Mouse (Mus musculus) brain, embryonic 18.5 days (tissue): ENCODE results near the gene St5.

Experiments
- DNase-seq: peaks from one replicate; pipeline ENCODE4 v3.0.0-alpha.2; 2012; ENCODE audit warnings: low read depth, low spot score

St5 gene

DNA sequence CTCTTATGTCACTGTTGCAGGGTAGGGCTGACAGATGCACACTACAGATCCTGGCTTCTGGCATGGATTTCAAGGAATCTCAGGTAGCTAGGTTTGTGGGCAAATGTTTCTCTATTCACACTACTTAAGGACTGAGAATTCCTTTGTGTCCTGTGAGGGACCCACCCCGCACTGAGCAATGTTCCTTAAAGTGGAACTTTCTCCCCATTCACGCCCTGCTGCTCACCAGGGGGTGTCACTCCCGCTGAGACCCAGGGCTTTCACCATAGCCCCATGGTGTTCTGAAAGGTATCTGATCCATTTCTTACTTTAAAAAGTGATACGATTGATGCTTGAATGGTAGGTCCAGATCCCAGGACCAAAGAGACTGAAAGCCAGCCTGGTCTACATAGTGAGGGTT, 684 bp downstream of the St5 start:
- no peak for DNase-seq

DNA sequence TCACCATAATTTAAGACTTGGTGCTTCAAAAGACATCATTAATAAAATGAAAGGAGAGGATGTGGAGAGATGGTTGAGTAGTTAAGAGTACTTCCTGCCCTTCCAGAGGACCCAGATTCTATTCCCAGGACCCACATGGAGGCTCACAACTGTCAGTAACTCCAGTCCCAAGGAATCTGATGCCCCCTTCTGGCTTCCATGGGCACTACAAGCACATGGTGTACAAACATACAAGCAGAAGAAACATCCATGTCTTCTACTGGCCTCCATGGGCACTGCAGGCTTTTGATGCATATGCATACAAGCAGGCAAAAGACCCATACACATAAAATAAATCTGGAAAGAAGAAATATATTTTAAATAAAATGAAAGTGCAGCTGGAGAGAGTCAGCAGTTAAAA, 3.2 kb downstream of the St5 start:
- DNase-seq = no peak

DNA sequence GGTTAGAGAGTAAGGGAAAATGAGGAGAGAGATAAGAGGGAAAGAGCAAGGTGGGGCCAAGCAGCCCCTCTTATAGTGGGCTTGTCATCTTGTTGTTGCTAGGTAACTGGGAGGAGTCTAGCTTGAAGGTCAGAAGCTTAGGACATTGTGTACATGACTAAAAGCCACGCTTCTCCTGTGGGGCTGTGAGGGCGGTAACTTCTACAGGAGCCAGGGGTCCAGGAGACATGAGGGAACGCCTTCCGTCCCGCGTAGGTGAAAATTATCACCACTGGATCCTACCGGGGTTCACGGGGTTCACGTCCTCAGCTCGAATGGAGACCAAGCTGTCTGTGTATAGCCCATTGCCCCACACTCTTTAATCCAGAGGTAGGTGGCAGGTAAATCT, 8.1 kb downstream of the St5 start:
- no peak for DNase-seq

DNA sequence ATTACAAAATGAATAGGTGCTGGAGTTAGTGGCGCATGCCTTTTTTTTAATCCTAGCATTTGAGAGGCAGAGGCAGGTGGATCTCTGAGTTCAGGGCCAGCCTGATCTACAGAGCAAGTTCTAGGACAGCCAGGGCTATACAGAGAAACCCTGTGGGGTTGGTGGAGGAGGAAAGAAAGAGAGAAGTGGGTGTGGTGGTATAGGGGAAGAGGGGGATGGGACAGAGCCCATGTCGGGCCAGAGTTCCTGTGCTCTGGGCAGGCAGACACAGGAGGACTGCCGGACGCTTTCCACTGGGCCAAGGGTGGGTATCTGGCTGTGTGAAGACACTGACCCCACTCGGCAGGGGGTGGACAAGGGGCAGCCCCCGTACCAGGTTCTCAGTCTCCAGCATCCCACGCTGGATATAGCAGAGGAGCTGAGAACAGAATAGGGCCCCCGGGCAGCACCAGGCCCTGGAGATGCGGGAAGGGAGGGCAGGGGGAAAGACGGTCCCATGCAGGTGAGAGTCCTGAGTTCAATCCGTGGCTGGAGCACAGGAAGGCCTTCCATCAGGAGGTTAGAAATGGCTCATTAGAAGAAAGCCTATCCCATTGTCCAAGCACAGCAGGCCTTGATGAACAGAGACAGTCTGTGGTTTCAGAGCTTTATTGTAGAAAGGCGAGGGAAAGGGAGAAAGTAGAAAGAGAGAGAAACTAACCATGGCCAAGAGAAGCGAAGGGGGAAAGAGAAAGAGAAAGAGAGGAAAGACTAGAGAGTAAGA, 8.6 kb downstream of the St5 start:
- no peak for DNase-seq

DNA sequence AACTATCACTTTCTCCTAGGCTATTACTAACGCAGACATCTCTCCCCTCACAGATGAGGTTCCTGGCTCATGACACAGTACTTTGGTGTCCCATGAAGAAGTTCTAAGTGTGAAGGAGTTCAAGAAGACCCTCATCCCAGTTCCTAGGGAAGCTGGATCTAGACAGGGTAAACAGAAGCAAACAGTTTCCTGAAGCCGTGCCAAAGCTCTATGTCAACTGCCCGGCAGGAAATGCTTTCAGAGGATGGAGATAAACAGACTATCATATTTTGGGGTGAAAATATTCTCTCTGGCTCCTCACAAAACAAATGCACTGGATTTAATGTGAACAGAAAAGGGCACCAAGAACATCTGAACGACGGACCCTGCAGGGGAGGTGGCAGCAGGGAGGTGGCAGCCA, 12.4 kb downstream of the St5 start:
- DNase-seq = no peak

DNA sequence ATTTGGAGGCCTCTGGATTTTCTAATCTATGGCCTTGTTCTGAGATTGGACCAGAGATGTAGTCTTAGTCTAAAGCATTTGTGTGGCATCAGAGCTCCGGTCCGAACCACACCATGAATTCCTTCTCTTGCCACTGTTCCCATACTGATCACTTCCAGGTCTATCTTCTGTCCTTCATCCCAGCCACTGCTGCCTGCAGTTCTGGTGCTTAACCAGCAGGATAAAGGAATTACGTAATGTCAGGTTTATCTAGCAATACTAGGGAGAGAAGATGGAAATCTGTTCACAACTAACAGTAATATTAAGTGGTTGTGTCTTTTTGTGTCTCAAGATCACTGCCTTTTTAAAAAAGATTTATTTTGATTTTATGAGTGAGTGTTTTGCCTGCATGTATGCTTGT, 13.3 kb downstream of the St5 start:
- no peak for DNase-seq

DNA sequence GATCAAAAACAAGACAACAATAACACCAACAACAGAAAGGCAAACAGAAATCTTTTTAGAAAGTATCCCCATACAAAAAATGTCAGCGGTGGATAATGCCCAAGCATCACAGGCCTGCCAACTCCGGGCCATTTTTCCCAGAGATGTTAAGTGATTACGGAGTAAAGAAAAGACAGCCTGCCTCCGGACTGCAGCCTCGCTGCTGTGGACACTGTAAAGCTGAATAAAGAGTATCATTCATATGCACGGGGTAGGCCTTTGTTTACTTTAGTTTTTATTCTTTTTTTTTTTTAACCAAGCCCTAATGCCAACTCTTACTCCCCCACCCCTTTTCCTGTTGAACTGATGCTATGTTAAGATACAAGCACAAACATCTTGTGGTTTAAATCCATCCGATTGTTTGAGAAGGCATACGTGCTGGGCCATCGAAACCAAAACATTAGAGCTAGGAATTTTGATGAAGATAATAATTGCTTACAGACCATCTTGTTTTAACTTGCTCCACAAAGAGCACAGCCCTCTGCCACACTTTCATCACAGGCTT, 16.7 kb downstream of the St5 start:
- DNase-seq = no peak

DNA sequence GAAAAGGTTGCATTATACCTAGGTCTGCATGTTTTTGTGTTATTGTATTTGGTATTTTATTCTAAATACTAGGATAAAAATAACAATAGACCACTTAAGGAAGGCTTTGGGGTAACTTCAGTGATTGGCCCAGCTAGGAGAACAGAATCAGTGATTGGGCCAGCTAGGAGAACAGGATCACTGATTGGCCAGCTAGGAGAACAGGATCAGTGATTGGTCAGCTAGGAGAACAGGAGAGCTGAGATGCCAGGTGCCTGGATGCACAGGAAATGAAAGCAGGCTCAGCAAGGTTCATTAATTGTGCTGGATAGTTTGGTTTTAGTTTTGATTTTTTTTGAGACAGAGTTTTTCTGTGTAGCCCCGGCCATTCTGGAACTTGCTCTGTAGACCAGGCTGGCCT, 22.5 kb downstream of the St5 start:
- DNase-seq = no peak

DNA sequence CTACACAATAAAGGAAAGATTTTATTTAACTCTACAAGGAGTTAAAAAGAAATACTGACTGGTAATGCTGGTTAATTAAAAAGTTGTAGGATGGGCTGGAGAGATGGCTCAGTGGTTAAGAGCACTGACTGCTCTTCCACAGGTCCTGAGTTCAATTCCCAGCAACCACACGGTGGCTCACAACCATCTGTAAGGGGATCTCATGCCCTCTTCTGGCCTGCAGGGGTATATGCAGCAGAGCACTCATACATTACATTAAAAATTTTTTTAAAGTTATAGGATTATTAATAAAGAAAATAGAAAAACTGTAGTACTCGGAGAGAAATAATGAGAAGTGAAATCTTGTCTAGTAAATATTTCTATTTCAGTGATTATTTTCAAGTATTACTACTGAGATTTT, 23.1 kb downstream of the St5 start:
- no peak for DNase-seq

DNA sequence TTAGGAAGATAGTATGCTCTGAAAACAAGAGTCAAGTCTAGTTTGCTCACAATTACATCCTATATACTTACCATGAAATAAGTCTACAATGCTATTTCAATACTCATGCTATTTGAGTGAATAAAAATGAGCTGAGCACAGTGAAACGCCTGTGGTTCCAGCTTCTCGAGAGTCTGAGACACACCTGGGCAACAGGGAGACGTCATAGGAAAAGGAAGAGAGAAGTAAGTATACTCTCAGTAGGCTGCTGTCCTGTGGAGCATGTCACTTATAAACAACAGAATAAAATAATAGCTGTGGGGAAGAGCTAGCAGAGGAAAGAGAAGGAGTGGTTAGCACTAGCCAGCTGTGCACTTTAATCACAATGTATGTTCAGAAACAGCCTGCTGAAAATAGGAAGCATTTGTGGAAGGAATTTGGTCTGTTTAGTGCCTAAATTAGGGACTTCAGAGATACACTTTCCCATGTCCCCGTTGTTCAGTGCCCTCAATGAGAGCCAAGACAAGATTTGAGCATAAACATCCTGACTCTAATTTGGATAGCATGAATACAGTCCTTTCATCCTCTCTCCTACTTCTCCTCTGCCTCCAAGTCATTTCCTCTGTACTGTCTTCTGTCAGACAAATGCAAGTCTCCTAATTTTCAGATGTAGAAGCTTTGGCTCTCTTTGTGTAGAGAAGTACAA, 28.3 kb downstream of the St5 start:
- no peak for DNase-seq

DNA sequence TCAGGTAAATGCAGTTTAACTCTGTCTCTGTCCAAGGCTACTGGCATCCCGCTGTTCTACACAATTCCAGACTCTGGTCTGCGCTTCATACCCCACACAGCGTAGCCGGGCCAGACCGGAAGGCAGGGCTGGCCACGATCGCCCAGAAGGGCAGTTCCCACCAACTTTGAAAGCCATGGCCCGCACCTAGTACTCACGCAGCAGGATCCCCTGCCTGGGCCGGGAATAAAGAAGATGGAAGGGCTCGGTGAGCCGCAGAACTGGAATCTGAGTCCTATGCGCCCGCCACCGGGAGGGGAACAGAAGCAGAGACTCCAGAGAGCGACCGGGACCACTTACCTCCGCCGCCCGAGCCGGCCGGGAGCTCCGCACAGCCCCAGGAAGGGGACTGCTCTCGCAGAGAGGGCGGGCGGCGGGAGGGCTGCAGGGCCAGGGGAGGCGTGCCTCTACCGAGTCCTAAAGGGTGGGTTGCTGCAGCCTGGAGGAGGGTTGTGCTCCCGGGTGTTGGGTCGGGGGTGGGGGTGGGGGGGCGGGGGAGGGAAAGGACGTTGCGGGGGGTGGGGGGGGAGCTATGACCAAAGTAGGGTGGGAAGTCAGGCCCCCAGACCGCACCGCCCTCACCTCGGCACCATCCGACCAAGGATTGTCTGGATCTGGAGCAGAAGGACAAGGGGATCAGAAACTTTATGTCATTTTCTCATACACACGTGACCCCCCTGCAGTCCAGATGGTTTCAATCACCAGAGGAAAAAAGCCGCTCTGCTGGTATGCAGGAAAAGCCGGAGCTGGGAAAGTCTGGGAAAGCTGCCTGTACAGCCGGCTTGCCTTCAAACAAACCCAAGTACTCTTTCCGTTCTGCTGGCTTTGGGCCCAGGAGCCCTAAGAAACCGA, 31.6 kb downstream of the St5 start:
- DNase-seq = peak; percentile 64

DNA sequence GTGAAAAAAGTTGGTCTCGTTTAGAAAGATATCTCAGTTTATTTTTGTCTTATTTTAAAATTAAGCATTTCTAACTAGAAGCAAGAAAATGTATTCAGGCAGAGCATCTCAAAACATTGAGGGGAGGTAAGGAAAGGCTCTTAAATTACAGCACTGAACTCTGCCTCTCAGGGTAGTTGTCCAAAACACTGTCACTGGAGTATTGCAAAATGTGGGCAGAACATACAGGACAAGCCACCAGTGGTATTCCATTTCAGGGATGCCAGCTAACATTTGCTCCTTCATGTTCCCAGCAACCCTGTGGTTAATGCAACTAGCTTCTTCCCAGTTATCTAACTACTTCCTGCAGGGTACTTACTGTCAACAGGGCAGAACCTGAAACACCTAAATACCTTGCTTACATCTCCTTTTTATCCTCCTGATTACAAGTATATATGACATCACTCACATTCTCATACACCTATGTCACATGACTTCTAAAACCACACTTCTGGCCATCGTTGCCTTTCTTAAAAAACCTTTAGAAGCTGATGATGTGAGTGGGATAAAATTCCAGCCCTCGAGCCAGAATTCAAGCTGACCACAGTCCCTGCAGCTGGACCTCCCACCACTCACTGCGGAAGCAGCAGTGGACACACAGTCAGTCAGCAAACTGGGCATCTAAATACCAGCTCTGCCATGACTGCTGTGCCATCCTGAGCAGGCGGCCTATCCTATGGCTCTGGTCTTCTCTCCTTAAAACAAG, 33.8 kb downstream of the St5 start:
- no peak for DNase-seq

DNA sequence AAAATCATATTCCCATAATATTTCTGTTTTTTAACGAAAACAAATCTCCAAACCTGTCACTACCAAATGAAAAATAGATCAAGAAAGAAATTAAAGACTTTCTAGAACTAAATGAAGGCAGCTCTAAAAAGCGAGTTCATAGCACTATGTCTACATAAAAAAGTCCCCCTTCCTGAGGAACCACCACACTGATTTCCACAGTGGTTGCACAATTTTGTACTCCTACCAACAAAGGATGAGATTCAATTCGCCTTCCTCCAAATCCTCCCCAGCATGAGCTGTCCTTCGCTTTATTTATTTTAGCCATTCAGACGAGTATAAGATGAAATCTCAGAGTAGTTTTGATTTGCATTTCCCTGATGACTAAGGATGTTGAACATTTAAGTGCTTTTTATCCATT, 36.7 kb downstream of the St5 start:
- no peak for DNase-seq

DNA sequence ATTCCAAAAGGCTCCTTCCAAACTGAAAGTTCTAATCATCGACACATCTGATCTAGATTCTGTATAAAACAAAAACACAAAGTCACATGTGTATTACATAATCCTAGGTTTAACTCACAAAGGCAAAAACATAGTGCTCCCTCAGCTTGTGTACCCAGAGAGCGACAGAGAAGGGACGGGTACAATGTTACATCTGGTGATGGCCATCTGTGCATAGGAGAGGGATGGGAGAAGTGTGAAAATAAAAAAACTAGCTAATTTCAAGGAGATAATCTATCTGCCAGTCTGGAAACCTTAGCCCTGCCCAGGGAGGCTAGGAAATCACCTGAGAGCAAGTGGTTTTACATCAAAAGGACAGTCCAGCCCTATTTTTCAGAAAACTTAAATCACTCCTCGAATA, 40.8 kb downstream of the St5 start:
- no peak for DNase-seq

DNA sequence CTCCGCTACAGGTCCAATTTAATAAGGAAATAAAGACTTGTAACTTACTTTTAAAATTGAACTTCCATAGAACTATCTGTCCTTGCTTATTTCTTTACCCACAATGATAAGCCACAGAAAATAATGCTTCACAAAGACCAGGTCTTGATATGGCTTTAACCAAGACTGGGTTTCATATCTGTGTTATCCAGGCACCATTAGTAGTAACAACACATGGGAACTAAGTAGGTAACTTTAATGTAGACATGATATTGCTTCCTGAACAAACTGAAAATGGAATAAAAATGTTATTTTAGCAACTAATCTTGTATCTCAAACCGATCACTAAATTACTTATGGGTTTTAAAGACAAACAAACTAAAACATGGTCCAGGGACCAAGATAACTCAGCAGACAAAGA, 44.1 kb downstream of the St5 start:
- no peak for DNase-seq

DNA sequence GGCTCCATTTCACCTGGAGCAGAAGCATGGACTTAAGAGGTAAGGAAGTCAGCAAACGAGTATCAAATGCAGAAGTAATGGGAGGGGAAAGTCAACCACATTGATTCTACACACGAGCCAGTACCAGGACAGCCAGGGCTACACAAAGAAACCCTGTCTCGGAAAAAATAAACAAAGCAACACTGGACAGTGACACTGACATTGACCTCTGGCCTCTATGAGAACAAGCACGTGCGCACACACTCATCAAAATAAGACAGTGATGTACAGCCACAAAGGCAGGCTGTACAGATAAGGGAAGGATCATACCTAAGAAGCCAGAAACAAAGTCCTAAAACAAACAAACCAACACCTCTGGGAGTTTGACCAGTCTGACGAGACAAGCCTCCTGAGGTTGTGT, 45.5 kb downstream of the St5 start:
- no peak for DNase-seq

DNA sequence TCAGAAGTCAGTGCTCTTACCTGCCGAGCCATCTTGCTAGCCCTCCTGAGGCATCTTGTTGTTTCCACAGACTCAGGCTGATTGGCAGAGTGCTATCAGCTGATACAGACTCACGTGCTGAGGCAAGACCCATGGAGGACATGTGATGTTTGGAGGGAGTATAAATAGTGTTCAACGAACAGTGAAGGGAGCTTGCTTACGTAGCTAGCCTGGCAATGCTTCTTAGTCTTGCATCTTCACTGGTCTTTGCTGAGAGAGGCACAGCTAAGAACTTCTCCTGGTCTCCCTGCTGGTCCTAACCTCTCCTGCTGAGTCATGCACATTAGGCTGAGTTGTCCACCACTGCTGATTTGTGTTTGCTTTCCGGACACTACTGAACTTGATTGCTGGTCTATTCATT, 48.5 kb downstream of the St5 start:
- no peak for DNase-seq

DNA sequence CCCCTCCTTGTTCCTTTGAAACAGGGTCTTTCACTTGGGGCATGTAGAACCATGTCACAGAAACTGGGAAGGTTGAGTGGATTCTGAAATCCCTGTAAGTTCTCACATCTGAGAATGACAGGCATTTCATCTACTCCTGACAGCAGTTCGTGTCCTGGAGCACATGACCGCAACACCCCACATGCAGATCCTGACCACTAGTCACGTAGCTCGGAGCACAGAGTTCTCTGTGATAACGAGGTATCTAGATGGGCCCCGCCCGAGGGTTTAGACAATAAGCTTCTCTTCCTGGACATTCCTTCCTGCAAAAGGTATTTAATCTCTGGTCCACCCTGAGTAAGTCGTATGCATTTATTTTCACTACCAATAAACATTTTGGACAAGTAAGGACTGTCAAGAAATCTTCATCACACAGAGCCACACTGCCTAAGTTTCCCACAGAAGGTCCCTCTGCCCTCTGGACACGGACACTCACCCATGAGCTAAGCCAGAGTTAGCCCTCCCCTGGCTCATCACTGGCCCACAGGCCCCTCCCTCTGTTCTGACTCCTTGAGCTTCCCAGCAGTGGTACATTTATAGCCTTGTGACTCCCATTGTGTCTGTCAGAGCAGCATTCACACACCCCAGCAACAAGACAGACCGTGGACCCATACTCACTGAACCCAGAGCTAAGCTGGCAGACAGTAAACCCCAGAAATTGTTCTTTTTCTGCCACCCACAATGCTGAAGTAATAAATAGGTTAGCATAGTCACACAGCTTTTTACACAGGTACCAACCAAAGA, 54.4 kb downstream of the St5 start:
- no peak for DNase-seq

DNA sequence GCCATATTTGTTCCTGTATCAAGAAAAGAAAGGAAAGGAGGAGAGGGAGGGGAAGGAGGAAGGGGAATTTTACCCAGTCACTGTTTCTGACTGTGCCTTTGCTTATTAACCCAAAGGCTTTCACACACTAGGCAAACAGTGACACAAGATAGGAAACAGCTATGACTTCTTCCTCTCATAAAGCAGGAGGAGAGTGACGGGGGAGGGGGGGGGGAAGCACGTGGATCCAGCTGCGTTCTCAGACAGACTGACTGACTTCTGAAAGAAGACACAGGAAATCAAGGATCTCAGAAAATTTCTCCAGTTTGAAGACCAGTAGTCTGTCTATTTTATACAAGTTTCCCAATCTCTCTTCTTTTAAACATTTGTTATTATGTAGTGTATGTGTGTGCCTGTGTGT, 56.8 kb downstream of the St5 start:
- no peak for DNase-seq

DNA sequence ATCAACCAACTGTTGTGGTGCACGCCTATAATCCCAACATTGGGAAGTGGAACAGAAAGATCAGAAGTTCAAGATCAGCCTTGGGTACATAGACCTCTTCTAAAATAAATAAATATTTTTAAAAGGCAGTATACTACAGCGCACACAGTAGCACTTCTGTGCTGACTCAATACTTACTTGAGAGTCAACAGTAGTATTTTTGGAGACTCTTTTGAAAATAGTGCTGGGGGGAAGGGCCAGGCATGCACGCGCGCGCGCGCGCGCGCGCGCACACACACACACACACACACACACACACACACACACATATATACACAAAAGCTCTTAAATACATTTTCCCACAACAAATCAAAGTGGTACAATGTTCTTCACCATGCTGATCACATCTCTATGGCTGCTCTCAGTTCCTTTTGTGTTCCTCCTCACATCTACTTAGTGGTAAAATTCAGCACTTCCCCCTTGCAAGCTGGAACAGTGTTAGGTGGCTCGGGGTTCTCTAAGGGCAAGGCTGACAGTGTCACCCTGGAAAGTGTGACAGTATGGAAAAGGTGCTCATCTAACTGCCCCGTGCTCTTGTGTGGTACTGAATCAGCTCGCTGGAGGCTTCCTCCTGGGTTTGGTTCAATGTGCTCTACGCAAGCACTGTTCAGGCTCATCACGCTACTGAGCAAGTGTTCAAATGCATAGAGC, 60.0 kb downstream of the St5 start:
- DNase-seq = no peak
